Mouse (Mus musculus) gastrocnemius, adult 8-10 months (tissue): ENCODE results near the gene Ovca2. TPM values are rescaled to one million over a fixed set of nuclear protein-coding genes. Genes with fewer than 3 reads are reported as not detected.
A peak's percentile ranks its signal among the peaks of the same experiment; 100 is the strongest.

ENCODE experiments used
- DNase-seq, 2 experiments: peaks; one replicate each; pipeline ENCODE4 v3.0.0; 2022; ENCODE audit warnings: low spot score in 2 of 2
- total RNA-seq, 4 experiments: library from RNA; stranded (reverse); gene quantifications; 2 replicates each; pipeline ENCODE4 v1.2.4; 2022

Gene Ovca2
- total RNA-seq, 4 experiments from 2014 or later = 2.0 to 4.5 (median 2.3) TPM

DNA sequence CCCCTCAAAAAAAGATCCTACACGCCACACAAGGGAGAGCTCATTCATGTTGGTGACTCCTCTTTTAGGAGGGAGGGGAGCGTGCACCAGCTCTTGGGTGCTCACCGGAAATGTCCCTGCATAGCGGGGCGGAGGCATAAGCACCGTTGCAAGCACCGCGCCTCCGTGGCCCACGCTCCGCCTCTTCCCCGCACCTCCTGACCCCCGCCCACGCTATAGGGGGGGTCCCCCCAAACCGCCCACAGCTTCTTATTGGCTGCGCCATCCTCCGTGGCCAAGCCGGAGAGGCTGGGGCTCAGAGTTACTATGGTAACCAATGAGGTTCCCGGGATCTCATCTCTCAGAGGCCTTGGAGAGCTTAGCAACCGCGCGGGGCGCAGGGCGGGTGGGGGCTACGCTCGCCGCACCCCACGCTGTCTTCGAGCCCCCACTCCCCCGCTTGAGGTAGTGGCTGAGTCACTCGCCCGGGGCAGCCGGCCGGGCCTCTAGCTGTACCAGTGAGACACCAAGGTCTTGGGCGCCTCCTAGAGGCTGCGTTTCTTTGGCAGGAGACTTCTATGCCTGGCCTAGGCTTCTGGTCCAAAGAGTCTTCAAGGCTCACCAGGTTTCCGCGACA lies 8.4 kb downstream of the Ovca2 start:
- DNase-seq = peak; percentile 93 to 94

GRCm38 (mm10) chr11:75169405-75170080 lies 9.1 kb downstream of the Ovca2 start, which contains the start of gene Hic1:
Gene Hic1, minus strand, starts transcription at chr11:75169519.
- DNase-seq = no peak

GRCm38 (mm10) chr11:75168590-75169361 lies 9.9 kb downstream of the Ovca2 start:
- peak; percentile 77 to 80 for DNase-seq

DNA sequence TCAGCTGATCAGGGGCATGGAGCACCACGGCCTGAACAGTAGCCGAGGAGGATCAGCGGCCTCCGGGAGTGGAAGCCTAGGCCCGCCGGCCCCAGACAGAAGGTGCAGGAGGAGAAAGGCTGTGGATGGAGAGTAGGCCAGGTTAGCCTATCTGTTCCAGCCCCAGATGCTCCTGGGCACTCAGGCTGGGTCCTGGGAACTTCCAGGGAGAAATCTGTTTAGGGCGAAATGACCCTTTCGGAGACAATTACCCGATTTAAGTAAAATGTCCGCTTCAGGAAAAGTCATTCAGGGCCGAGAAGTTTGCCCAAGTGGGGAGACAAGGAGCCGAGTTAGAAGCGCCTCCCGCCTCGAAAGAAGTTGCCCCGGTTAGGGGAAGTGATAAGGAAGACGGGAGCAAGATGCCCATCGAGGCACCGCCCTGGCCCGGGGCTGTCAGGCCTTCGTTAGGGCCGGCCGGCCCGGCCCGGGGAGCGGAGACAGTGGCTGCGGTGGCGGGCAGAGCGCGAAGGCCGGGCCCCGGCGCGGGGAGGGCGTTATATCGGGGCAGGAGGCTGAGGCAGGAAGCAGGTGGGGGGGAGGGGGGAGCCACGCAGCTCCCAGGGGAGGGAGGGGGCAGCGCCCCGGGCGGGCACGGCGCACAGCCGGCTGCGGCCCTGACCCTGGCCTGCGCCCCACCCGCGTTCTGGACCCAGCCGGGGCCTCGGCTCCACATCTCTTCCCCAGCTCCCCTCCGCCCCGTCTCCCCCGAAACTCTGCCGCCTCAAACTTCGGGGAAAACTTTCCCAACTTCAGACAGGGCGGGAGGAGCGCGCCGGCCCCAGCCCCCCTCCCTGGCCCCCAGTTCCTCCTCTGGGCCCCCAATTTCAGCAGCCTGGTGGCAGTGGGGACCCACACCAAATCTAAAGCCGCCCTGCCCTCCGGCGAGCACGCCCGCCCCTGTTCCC lies 10.7 kb downstream of the Ovca2 start:
- no peak for DNase-seq

DNA sequence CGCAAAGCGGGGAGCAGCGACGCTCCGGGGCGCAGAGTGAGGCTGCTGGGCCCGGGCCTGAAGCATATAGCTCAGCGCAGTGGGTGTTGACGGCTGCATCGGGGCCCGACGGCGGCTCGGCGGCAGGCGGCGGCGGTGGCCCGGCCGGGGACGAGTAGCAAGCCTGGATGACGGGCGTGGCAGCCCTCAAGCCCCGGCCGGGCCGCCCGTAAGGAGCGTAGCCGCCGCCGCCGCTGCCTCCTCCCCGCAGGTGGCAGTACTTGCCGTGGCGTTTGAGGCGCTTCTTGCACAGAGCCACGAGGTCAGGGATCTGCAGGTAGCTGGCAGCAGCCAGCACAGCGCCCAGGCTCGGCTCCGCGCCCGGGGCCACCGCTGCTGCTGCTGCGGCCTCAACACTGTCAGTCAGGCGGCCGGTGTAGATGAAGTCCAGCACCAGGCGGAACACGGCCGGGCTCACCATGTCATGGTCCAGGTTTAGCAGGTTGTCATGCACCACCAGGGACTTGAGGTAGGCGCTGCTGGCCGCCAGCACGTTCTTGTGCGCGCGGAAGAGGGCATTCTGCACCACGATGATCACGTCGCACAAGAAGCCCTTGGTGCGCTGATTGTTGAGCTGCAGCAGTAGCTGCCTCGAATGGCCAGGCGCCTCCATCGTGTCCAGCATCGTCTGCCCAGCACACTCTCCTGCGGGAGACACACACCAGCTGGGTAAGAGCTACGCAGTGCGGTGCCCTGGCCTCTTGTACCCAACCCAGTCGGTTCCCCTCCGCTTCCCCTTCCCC lies 11.6 kb downstream of the Ovca2 start:
- no peak for DNase-seq

GRCm38 (mm10) chr11:75166193-75166842 lies 12.3 kb downstream of the Ovca2 start:
- DNase-seq = no peak

- DNase-seq = peak in 1 of 2 experiments; percentile 76
Observed at GRCm38 (mm10) chr11:75165441-75166192, 13.0 kb downstream of the Ovca2 start.

- DNase-seq = no peak
Observed at GRCm38 (mm10) chr11:75164750-75165149, 13.9 kb downstream of the Ovca2 start.

DNA sequence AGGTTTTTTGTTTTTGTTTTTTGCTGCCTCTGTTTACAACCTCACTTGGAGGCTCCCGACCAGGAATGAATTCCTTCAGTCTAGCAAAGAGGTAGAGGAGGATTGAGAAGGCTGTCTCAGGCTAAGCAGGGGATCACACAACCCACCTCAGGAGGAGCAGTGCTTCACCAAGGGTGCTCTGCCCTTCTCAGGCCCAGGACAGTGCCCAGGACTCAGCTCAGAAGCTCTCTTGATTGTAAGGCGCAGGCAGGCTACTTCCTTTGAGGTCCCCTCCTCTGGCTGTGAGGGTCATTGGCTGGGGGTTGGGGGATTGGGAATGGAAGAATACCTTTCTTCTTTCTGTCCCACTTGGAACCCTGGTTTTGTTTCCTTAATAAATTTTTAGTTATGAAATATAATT lies 14.6 kb downstream of the Ovca2 start:
- DNase-seq = no peak

GRCm38 (mm10) chr11:75163379-75163778 lies 15.3 kb downstream of the Ovca2 start:
- no peak for DNase-seq

GRCm38 (mm10) chr11:75162591-75163080 lies 16.0 kb downstream of the Ovca2 start:
- DNase-seq = no peak

GRCm38 (mm10) chr11:75161417-75162008 lies 17.1 kb downstream of the Ovca2 start:
- DNase-seq = no peak

GRCm38 (mm10) chr11:75160954-75161353 lies 17.7 kb downstream of the Ovca2 start:
- no peak for DNase-seq

- DNase-seq = no peak
Observed at GRCm38 (mm10) chr11:75159564-75159963, 19.1 kb downstream of the Ovca2 start.

GRCm38 (mm10) chr11:75158432-75158831 lies 20.2 kb downstream of the Ovca2 start:
- DNase-seq = no peak

DNA sequence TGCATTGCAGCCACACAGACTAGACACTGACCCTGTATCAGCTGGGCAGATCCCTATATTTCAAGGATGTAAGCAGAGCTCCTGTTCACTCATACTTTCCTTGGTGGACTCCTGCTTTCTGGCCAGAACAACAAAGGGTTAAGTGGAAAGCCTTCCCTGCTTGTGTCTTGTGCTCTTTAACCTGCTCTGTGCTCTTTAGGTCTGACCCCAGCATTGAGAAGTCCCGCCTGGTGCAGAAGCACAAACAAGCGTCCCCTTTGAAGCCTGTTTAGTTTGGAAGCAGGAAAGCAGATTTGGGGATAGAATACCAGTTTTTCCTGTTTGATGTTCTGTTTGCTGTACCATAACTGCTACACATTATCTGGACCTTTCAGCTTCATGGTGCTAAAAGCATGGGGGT lies 20.7 kb downstream of the Ovca2 start:
- no peak for DNase-seq

DNA sequence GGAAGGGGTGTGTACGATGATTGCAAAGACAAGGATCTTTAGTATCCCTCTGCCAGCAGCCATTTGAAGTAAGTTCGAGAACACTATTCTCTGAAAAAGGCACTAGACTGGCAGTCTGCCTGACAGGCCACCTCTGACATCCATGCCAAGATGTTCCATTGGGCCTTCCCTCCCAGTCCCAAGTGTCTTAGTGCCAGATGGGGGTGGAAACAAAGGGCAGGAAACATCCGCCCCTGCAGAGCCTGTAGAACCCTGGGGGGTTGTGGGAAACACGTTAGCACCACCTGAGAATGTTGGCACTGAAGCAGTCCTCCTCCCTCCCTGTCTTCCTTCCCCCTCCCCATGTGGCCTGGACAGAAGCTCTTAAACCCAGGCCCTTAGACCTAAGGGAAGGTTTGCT lies 21.6 kb downstream of the Ovca2 start:
- no peak for DNase-seq

- DNase-seq = no peak
Observed at GRCm38 (mm10) chr11:75156416-75156815, 22.2 kb downstream of the Ovca2 start.

GRCm38 (mm10) chr11:75155985-75156384 lies 22.6 kb downstream of the Ovca2 start:
- DNase-seq = no peak
